Mouse (Mus musculus) hindbrain, embryonic 11.5 days (tissue): ENCODE results near the gene 2010300C02Rik. TPM values are rescaled to one million over a fixed set of nuclear protein-coding genes. Genes with fewer than 3 reads are reported as not detected.
"Not testable (repeated sequence)": the region's sequence is repeated elsewhere in the genome, so short reads cannot be mapped to it uniquely, and the experiment has no call there.

ENCODE experiments used
- ATAC-seq: fragments of 200-750 bp; cut with Nextera tagmentation; 2 replicates; pipeline ENCODE4 v1.8.0; 2017; ENCODE audit warnings: mild to moderate bottlenecking, moderate TSS enrichment, moderate library complexity; ENCODE audit not compliant: low FRiP score
- DNase-seq: peaks from one replicate; pipeline ENCODE4 v3.0.0-alpha.2; 2015; ENCODE audit warnings: low spot score
- H3K27ac ChIP-seq: fragments of 300-500 bp; sonication (generic); 2 replicates; pipeline ENCODE4 v1.5.1; 2014; ENCODE audit warnings: mild to moderate bottlenecking, low read depth, low read length
- H3K27me3 ChIP-seq: fragments of 300-500 bp; sonication (generic); 2 replicates; pipeline ENCODE4 v1.6.1; 2014; ENCODE audit warnings: mild to moderate bottlenecking, low read length, moderate library complexity, mixed read lengths; ENCODE audit not compliant: control insufficient read depth, insufficient read depth
- H3K36me3 ChIP-seq: fragments of 300-500 bp; sonication (generic); 2 replicates; pipeline ENCODE4 v1.6.1; 2014; ENCODE audit warnings: mild to moderate bottlenecking, low read length, moderate library complexity, mixed read lengths; ENCODE audit not compliant: control insufficient read depth, insufficient read depth
- H3K4me1 ChIP-seq: fragments of 300-500 bp; sonication (generic); replicated peaks from 2 replicates; pipeline ENCODE4 v1.6.1; 2014; ENCODE audit warnings: low read length, mixed read lengths; ENCODE audit not compliant: control insufficient read depth, insufficient read depth
- H3K4me2 ChIP-seq: fragments of 300-500 bp; sonication (generic); replicated peaks from 2 replicates; pipeline ENCODE4 v1.6.1; 2014; ENCODE audit warnings: mild to moderate bottlenecking, low read depth, low read length
- H3K4me3 ChIP-seq: fragments of 300-500 bp; sonication (generic); 2 replicates; pipeline ENCODE4 v1.5.1; 2014; ENCODE audit warnings: low read depth, low read length
- H3K9ac ChIP-seq: fragments of 300-500 bp; sonication (generic); 2 replicates; pipeline ENCODE4 v1.6.1; 2014; ENCODE audit warnings: low read depth, low read length
- H3K9me3 ChIP-seq: fragments of 300-500 bp; sonication (generic); 2 replicates; pipeline ENCODE4 v1.6.1; 2016; ENCODE audit warnings: low read length; ENCODE audit not compliant: control insufficient read depth
- WGBS: fragments of 180-500 bp; shearing (Covaris S2); extraction: QIAGEN DNeasy Blood & Tissue Kit; methylation state at CpG from one replicate; pipeline ENCODE4 v1.1.7; 2014; 5-methylcytosine and 5-hydroxymethylcytosine counted together
- polyA plus RNA-seq: library from polyadenylated mRNA; unstranded; fragments of >200 nt; fragmentation: Nextera tagmentation; extraction: Ambion mirVana; gene quantifications from 2 replicates; pipeline ENCODE4 v1.2.1, GENCODE M21; 2014

Gene 2010300C02Rik
- polyA plus RNA-seq, 1 experiment from 2014 or later: 0.66 TPM

DNA sequence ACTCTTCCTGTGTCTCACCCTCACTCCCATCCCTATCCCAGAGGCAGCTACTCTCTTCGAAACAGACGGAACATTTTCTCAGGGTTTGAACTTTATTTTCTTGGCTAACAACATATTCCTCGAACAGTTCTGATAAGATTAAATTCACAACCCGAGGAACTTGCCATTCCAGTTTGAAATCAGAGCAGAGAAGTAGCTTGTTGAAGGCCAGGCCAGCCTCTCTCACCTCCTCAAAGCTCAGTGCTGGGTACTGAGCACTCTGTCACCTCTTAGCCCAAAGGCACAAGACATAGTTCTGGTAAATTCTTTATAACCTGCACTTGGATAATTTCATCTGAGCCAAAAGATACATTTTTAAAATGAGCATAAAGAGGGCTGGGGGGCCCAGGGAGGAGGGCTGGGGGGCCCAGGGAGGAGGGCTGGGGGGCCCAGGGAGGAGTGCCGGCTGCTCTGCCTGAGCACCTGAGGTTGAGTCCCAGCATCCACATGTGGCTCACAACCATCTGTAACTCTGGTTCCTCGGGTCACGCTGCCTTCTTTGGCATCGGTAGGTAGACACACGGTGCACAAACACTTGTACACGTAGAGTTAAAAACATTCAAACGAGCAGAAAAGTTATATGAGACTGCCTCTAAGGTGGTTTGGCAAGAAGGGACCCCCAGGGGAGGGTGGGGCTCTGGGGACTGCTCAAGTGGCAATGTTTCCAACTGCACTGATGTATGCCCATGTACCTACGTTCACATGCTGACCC, 104.4 kb downstream of the 2010300C02Rik start:
- ATAC-seq: no peak

DNA sequence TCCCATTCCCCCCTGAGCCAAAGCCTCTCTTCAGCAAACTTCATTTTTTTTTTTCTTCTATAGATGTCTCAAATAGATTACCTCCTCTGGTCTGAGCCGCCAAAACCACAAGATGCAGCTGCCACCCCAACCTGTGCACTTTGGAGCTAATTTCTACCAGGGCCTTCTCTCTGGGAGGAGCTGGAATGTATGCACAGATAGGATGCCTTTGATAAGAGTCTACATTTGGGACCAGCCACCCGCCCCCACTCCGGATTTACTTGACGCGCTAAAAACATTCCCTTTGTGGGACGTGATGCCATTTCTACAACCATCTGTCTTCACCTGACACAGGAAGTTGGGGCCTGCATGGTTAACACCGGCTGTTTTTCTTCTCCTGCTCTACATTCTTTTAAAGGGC, 105.0 kb downstream of the 2010300C02Rik start:
- ATAC-seq (no peak), DNase-seq (no peak)
- WGBS: 84% methylated on average over 7 of the region's 7 CpGs

More for the DNA sequence above, 104.4 kb downstream of the 2010300C02Rik start:
- H3K27ac ChIP-seq: no peak overlapping the region
- 88% methylated on average over 12 of the region's 12 CpGs for WGBS
- H3K4me3 ChIP-seq: no peak overlapping the region
- no peaks in the 10 kb centered on the region for H3K36me3 ChIP-seq
- no peak for DNase-seq
- no peak overlapping the region for H3K4me2 ChIP-seq
- no peak overlapping the region for H3K9ac ChIP-seq
- H3K9me3 ChIP-seq: no peaks in the 10 kb centered on the region
- no peaks in the 10 kb centered on the region for H3K27me3 ChIP-seq
- no peaks in the 10 kb centered on the region for H3K4me1 ChIP-seq

DNA sequence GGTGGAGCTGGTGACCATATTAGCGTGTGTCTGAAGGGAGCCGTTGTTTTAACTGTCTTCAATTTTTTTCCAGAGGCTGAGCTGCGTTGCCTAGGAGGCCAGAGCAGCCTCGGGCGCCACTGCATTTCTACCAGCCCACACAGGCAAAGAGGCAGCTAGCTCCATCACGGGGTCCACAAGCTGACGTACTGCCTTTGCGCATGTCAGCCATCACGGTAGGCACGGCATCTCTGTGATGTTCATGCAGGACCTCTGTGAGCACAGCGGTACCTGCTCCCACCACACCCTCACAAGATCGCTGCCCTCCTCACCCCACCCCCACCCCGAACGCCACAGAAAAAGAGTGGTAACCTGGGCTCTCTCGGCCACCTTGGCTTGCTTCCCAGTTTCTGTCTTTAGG, 105.8 kb downstream of the 2010300C02Rik start:
- DNase-seq (no peak), ATAC-seq (no peak)
- H3K4me3 ChIP-seq: no peak overlapping the region
- H3K4me2 ChIP-seq: no peak overlapping the region
- 81% methylated on average over 15 of the region's 15 CpGs for WGBS
- no peaks in the 10 kb centered on the region for H3K27me3 ChIP-seq
- H3K4me1 ChIP-seq: no peaks in the 10 kb centered on the region
- no peak overlapping the region for H3K9ac ChIP-seq
- no peaks in the 10 kb centered on the region for H3K36me3 ChIP-seq
- H3K27ac ChIP-seq: no peak overlapping the region
- H3K9me3 ChIP-seq: no peaks in the 10 kb centered on the region

More for the DNA sequence above, 105.0 kb downstream of the 2010300C02Rik start:
- H3K36me3 ChIP-seq: no peaks in the 10 kb centered on the region
- H3K4me2 ChIP-seq: no peak overlapping the region
- H3K4me1 ChIP-seq: no peaks in the 10 kb centered on the region
- H3K27me3 ChIP-seq: no peaks in the 10 kb centered on the region
- no peak overlapping the region for H3K27ac ChIP-seq
- H3K4me3 ChIP-seq: no peak overlapping the region
- no peak overlapping the region for H3K9ac ChIP-seq
- H3K9me3 ChIP-seq: no peaks in the 10 kb centered on the region

DNA sequence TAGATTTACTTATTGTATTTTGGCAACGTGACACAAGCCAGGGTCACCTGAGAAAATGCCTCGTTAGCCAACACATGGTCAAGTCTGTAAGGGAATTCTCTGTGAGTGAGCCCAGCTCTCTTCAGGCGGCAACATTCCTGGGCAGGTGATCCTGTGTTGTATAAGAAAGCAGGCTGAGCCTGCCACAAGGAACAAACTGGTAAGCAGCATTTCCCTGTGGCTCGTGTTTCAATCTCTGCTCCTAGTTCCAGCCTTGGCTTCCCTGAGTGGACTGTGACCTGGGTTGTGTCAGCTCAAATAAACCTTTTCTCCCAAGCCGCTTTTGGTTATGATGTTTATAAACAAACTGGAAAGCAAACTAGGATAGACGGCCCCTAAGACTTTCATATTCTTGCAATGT, 108.9 kb downstream of the 2010300C02Rik start:
- Histone ChIP-seq H3K4me3 (no peak overlapping the region), H3K36me3 (no peaks in the 10 kb centered on the region), H3K4me1 (no peaks in the 10 kb centered on the region), H3K9me3 (no peaks in the 10 kb centered on the region), H3K27ac (no peak overlapping the region), H3K9ac (no peak overlapping the region), H3K27me3 (no peaks in the 10 kb centered on the region), H3K4me2 (no peak overlapping the region)
- no peak for DNase-seq
- ATAC-seq: no peak
- 75% methylated on average over 6 of the region's 6 CpGs for WGBS

DNA sequence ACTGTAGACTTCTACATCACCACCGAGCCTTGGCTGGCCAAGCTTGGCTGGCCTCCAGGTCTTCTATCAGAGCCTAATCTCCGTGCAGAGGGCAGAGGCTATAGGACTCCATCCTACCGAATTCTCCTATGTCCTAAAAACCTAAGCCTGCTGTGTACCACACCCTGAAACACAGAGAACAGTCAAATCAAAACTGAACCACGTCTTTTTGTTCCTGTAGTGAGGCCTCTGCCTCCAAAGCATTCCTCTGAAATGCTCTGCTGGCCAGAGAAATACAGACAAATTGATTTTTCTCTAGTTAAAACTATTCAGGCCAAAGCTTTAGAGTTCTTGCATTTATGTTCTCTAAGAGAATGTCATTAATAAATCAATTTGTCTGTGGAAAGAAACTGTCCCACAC, 109.6 kb downstream of the 2010300C02Rik start:
- H3K36me3 ChIP-seq: no peaks in the 10 kb centered on the region
- H3K4me1 ChIP-seq: no peaks in the 10 kb centered on the region
- 85% methylated on average over 4 of the region's 4 CpGs for WGBS

DNA sequence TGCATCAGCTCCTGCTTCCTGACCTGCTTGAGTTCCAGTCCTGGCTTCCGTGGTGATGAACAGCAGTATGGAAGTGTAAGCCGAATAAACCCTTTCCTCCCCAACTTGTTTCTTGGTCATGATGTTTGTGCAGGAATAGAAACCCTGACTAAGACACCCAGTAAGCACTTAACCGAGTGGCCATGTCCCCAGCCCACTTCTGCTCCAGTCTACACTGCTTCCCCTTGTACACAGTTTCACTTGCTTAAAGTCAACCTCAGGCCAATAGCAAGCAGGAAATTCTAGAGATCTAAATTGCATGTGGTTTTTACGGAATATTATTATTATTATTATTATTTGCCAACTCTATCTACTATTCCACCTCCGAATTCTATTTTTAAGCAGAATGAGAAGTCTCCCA, 114.2 kb downstream of the 2010300C02Rik start:
- DNase-seq, H3K27ac ChIP-seq, H3K4me2 ChIP-seq, H3K27me3 ChIP-seq, H3K9ac ChIP-seq, H3K9me3 ChIP-seq, H3K4me3 ChIP-seq, ATAC-seq, H3K4me1 ChIP-seq, H3K36me3 ChIP-seq: not testable (repeated sequence)
- WGBS: 87% methylated on average over 4 of the region's 5 CpGs

More for the DNA sequence above, 109.6 kb downstream of the 2010300C02Rik start:
- no peak overlapping the region for H3K4me2 ChIP-seq
- ATAC-seq (no peak), DNase-seq (no peak)
- no peaks in the 10 kb centered on the region for H3K9me3 ChIP-seq
- H3K27me3 ChIP-seq: no peaks in the 10 kb centered on the region
- no peak overlapping the region for H3K9ac ChIP-seq
- no peak overlapping the region for H3K4me3 ChIP-seq
- H3K27ac ChIP-seq: no peak overlapping the region

DNA sequence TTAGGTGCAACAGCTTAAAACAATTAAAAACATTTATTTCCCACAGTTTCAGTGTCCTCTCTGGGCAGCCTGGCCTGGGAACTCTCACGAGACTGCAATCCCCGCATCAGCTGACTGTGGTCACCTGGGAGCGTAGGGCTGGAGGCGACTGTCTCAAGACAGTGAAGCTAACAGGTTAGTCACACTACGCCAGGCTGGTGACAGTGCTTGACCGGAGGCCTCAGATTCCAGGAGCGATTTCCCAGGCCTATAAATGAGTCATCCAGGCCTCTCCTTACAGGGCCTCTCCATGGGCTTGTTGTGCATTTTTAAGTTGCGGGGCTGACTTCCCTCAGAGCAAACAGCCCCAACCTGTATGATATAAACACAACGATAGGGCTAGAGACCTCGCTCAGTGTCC, 116.7 kb downstream of the 2010300C02Rik start:
- Histone ChIP-seq H3K9ac (no peak overlapping the region), H3K4me3 (no peak overlapping the region), H3K4me1 (no peaks in the 10 kb centered on the region), H3K27me3 (no peaks in the 10 kb centered on the region), H3K36me3 (no peaks in the 10 kb centered on the region), H3K9me3 (no peaks in the 10 kb centered on the region), H3K27ac (no peak overlapping the region), H3K4me2 (no peak overlapping the region)
- 97% methylated on average over 10 of the region's 10 CpGs for WGBS
- DNase-seq (no peak), ATAC-seq (no peak)

DNA sequence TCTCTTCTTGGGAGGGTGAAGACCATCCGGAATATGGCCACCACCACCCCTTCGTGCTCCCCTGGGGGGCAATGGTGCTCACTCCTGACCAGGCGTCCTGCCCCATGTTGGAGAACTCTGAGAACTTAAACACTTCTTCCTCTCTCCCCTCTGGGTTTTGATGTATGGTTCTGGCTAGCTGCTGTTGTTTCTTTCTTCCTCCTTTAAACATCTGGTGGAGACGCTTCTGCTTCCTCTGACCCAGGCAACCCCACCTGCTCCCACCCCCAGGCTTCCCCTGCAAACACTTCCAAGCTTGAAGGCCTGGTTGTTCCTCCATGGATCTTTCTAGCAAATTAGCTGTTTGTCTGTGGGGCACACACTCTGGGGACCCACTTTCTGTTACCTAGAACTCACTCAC, 117.6 kb downstream of the 2010300C02Rik start:
- DNase-seq (no peak), ATAC-seq (no peak)
- H3K9me3 ChIP-seq: no peaks in the 10 kb centered on the region
- H3K4me1 ChIP-seq: no peaks in the 10 kb centered on the region
- no peaks in the 10 kb centered on the region for H3K27me3 ChIP-seq
- 82% methylated on average over 4 of the region's 4 CpGs for WGBS
- no peaks in the 10 kb centered on the region for H3K36me3 ChIP-seq
- no peak overlapping the region for H3K27ac ChIP-seq
- H3K4me2 ChIP-seq: no peak overlapping the region
- H3K9ac ChIP-seq: no peak overlapping the region
- H3K4me3 ChIP-seq: no peak overlapping the region

DNA sequence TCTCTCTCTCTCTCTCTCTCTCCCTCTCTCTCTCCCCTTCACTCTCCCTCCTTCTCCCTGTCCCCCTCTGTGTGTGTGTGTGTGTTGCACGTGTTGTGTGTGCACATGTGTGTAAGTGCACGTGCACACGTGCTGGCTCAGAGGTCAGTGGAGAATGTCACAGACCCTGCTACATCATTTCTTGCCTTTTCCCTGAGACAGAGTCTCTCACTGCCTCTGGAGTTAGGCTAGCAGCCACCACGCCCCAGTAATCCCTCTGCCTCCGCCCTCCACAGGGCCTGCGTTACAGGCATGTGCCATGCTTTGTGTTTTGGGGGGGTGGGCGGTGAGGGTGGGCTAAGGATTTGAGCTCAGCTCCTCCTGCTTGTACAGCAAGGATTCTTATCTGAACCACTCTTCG, 118.4 kb downstream of the 2010300C02Rik start:
- no peak overlapping the region for H3K4me3 ChIP-seq
- 87% methylated on average over 8 of the region's 8 CpGs for WGBS
- no peaks in the 10 kb centered on the region for H3K27me3 ChIP-seq
- H3K4me1 ChIP-seq: no peaks in the 10 kb centered on the region
- ATAC-seq: no peak
- no peaks in the 10 kb centered on the region for H3K36me3 ChIP-seq
- no peak for DNase-seq
- H3K9me3 ChIP-seq: no peaks in the 10 kb centered on the region
- H3K27ac ChIP-seq: no peak overlapping the region
- no peak overlapping the region for H3K9ac ChIP-seq
- no peak overlapping the region for H3K4me2 ChIP-seq
